In genomic region chr2:31060787-31061730, GRCm38 (mm10) we compare ENCODE assay signal across 8 mouse cellular contexts.
DNase-seq lines count a peak whose midpoint lies in the region; ATAC-seq and TF ChIP-seq lines count a peak whose summit lies in the region.

No protein-coding gene starts in this region.

- TF ChIP-seq POLR2A in cerebellum, adult 2 months (IDR thresholded peaks at IDR 0.05; ENCODE audit: borderline replicate concordance, insufficient read depth, low read length): no peak

- peak; percentile 55; the same call in 1 of the 2 replicates for ATAC-seq in liver, postnatal 0 days

- H3K4me3 ChIP-seq in cerebellum, adult 2 months (replicated peaks; ENCODE audit: insufficient read depth, low read depth, low read length): no peak overlapping the region
- peak overlapping the region; percentile 21; the same call in 1 of the 2 replicates for H3K4me3 ChIP-seq in liver, postnatal 0 days (ENCODE audit: low read depth, low read length)

- H3K27me3 ChIP-seq in cerebellum, adult 2 months (ENCODE audit: control insufficient read depth, insufficient read depth, low read length): no peaks in the 10 kb centered on the region
- no peaks in the 10 kb centered on the region for H3K27me3 ChIP-seq in liver, postnatal 0 days (ENCODE audit: insufficient read depth, low read length)

- peak; percentile 48 for DNase-seq in adrenal gland, postnatal 14 days
- no peak for DNase-seq in adrenal gland, adult 8-10 months
- DNase-seq in cerebellum, adult 2 months: peak; percentile 93 to 98
- peak; percentile 59 for DNase-seq in liver, postnatal 0 days
- DNase-seq in thymus, adult 18-20 months: peak; percentile 28 to 55
- no peak for DNase-seq in testis, postnatal 10 days (ENCODE audit: low spot score)
- DNase-seq in retina, postnatal 1 day: no peak
- DNase-seq in left cerebral cortex, adult 11 months (ENCODE audit: low spot score): no peak

- H3K4me1 ChIP-seq in cerebellum, adult 2 months (ENCODE audit: control insufficient read depth, insufficient read depth, low read length): peaks cover 54% of the 10 kb centered on the region
- H3K4me1 ChIP-seq in liver, postnatal 0 days (ENCODE audit: insufficient read depth): peaks cover 8% of the 10 kb centered on the region; the same call in 1 of the 2 replicates

- 9% methylated on average over 28 of the region's 28 CpGs for WGBS in cerebellum, adult 2 months
- 29% methylated on average over 28 of the region's 28 CpGs for WGBS in liver, postnatal 0 days (ENCODE audit: insufficient replicate concordance)

- no peak for TF ChIP-seq CTCF in cerebellum, adult 2 months (IDR thresholded peaks at IDR 0.05; ENCODE audit: borderline replicate concordance, insufficient read depth, low read depth, low read length)
- no peak for TF ChIP-seq CTCF in liver, postnatal 0 days (IDR thresholded peaks at IDR 0.05; ENCODE audit: low read depth)

- H3K9me3 ChIP-seq in liver, postnatal 0 days (ENCODE audit: low read length): no peaks in the 10 kb centered on the region; the same call in 1 of the 2 replicates

- no peak overlapping the region for H3K9ac ChIP-seq in liver, postnatal 0 days (replicated peaks)

- no peak for TF ChIP-seq EP300 in liver, postnatal 0 days (IDR thresholded peaks at IDR 0.05; ENCODE audit: low read depth)

- H3K4me2 ChIP-seq in liver, postnatal 0 days (ENCODE audit: low read depth, low read length): peak overlapping the region; percentile 58

- H3K27ac ChIP-seq in cerebellum, adult 2 months (ENCODE audit: insufficient read depth, low read length): peak overlapping the region; percentile 91
- H3K27ac ChIP-seq in liver, postnatal 0 days (ENCODE audit: low read depth): peak overlapping the region; percentile 31

- peaks cover 15% of the 10 kb centered on the region for H3K36me3 ChIP-seq in liver, postnatal 0 days (replicated peaks; ENCODE audit: insufficient read depth, low read length)

Comparison
In these comparisons a context has a peak if more than half of its experiments do, and no peak if none do; other contexts are left out.
1. DNase-seq: peak in adrenal gland, postnatal 14 days (single experiment), cerebellum, adult 2 months (2 of 2), liver, postnatal 0 days (single experiment) and thymus, adult 18-20 months (2 of 2); none in adrenal gland, adult 8-10 months (single experiment), testis, postnatal 10 days (single experiment), retina, postnatal 1 day (single experiment) and left cerebral cortex, adult 11 months (single experiment).